Mouse (Mus musculus): Measurements from ENCODE around the gene Pax6. TPM values are rescaled to one million over a fixed set of nuclear protein-coding genes. Genes with fewer than 3 reads are reported as not detected.

The Pax6 gene
- total and polyA plus RNA-seq, 3 experiments = 37.9 to 117 (median 71.0) TPM

DNA sequence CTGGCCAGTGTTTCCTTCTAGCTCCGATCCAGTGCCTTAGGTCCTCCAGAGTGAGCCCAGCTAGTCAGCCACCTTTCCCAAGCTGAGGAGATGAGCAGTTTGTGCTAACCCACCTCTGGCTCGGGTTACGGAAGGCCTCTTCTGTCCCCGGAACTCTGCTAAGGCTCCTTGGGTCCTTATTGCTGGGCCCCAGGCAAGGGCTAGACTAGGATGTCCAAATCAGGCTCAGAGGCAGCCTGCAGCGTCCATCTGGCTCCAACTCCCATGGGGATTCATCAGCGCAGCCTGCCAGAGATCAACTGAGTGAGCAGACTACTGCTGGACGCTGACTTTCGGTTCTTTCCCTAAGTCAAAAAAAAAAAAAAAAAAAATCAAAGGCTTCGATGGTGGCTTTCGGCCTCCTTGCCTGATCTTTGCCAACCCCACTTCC, 4.9 kb downstream of the Pax6 start:
- Histone ChIP-seq H3K9me3 (replicated peaks) (no peaks in the 10 kb centered on the region), H3K4me1 (ENCODE audit: insufficient read depth, low read depth, low read length) (peaks cover 47% of the 10 kb centered on the region), H3K4me3 (ENCODE audit: low read depth, low read length) (peak overlapping the region; percentile 84), H3K27me3 (ENCODE audit: insufficient read depth, low read length) (peaks cover 53% of the 10 kb centered on the region), H3K36me3 (replicated peaks) (no peaks in the 10 kb centered on the region)
- TF ChIP-seq GATA1 (IDR thresholded peaks at IDR 0.05; ENCODE audit: borderline replicate concordance, low read length) (no peak), CTCF (IDR thresholded peaks at IDR 0.05; ENCODE audit: low read depth, low read length) (no peak), POLR2AphosphoS5 (IDR thresholded peaks at IDR 0.05; ENCODE audit: insufficient replicate concordance, low read depth, low read length) (no peak), GATA2 (IDR thresholded peaks at IDR 0.05; ENCODE audit: borderline replicate concordance, low read depth, low read length) (no peak), TAL1 (conservative IDR thresholded peaks at IDR 0.05; ENCODE audit: low read depth, low read length) (no peak)
- DNase-seq (ENCODE audit: low spot score) = no peak
- no peak for ATAC-seq (ENCODE audit: extremely low read depth, insufficient number of reproducible peaks, low FRiP score, poor library complexity, severe bottlenecking)

- ATAC-seq (ENCODE audit: extremely low read depth, insufficient number of reproducible peaks, low FRiP score, poor library complexity, severe bottlenecking) (no peak), DNase-seq (ENCODE audit: low spot score) (peak; percentile 62)
- H3K27me3 ChIP-seq (ENCODE audit: insufficient read depth, low read length) = peaks cover 46% of the 10 kb centered on the region
- no peaks in the 10 kb centered on the region for H3K9me3 ChIP-seq (replicated peaks)
- peaks cover 47% of the 10 kb centered on the region for H3K4me1 ChIP-seq (ENCODE audit: insufficient read depth, low read depth, low read length)
- TF ChIP-seq CTCF (IDR thresholded peaks at IDR 0.05; ENCODE audit: low read depth, low read length) (no peak), GATA2 (IDR thresholded peaks at IDR 0.05; ENCODE audit: borderline replicate concordance, low read depth, low read length) (no peak), POLR2AphosphoS5 (IDR thresholded peaks at IDR 0.05; ENCODE audit: insufficient replicate concordance, low read depth, low read length) (no peak), GATA1 (IDR thresholded peaks at IDR 0.05; ENCODE audit: borderline replicate concordance, low read length) (no peak), TAL1 (conservative IDR thresholded peaks at IDR 0.05; ENCODE audit: low read depth, low read length) (no peak)
- H3K36me3 ChIP-seq (replicated peaks) = peaks cover 1% of the 10 kb centered on the region
- peak overlapping the region; percentile 84 for H3K4me3 ChIP-seq (ENCODE audit: low read depth, low read length)
Measured at GRCm38 (mm10) chr2:105674061-105674874, 5.6 kb downstream of the Pax6 start.

DNA sequence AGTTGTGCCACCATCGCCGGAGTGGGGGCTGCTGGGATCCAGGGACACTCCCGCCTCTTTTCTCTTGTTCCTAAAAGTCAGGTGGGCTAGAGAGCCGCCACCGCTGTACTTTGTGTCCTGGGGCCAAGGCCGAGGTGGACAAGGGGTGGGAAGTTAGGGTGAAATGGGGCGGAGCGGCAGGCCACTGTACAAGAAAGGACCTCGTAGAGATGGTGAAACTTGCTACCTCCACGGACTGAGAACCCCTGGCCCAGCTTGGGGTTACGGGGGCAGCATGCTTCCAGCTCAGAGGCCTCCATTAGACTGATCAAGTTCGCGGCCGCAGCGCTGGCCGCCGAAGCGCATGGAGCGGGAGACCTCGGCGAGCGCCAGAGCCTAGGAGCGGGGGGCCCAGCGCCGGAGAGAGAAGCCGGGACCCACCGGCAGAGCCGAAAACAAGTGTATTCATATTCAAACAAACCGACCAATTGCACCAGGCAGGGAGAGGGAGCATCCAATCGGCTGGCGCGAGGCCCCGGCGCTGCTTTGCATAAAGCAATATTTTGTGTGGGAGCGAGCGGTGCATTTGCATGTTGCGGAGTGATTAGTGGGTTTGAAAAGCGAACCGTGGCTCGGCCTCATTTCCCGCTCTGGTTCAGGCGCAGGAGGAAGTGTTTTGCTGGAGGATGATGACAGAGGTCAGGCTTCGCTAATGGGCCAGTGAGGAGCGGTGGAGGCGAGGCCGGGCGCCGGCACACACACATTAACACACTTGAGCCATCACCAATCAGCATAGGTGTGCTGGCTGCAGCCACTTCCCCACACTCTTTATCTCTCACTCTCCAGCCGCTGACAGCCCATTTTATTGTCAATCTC, 6.4 kb downstream of the Pax6 start:
- H3K4me3 ChIP-seq (ENCODE audit: low read depth, low read length) = peak overlapping the region; percentile 84
- H3K4me1 ChIP-seq (ENCODE audit: insufficient read depth, low read depth, low read length) = peaks cover 49% of the 10 kb centered on the region
- peak; percentile 68; the same call in 1 of the 2 replicates for TF ChIP-seq TAL1 (conservative IDR thresholded peaks at IDR 0.05; ENCODE audit: low read depth, low read length)
- TF ChIP-seq POLR2AphosphoS5 (IDR thresholded peaks at IDR 0.05; ENCODE audit: insufficient replicate concordance, low read depth, low read length) = no peak
- no peak for TF ChIP-seq GATA1 (IDR thresholded peaks at IDR 0.05; ENCODE audit: borderline replicate concordance, low read length)
- TF ChIP-seq CTCF (IDR thresholded peaks at IDR 0.05; ENCODE audit: low read depth, low read length) = no peak
- DNase-seq (ENCODE audit: low spot score) (peak; percentile 98), ATAC-seq (ENCODE audit: extremely low read depth, insufficient number of reproducible peaks, low FRiP score, poor library complexity, severe bottlenecking) (peak; percentile 82)
- peaks cover 8% of the 10 kb centered on the region for H3K36me3 ChIP-seq (replicated peaks)
- H3K9me3 ChIP-seq (replicated peaks) = no peaks in the 10 kb centered on the region
- peaks cover 38% of the 10 kb centered on the region for H3K27me3 ChIP-seq (ENCODE audit: insufficient read depth, low read length)

DNA sequence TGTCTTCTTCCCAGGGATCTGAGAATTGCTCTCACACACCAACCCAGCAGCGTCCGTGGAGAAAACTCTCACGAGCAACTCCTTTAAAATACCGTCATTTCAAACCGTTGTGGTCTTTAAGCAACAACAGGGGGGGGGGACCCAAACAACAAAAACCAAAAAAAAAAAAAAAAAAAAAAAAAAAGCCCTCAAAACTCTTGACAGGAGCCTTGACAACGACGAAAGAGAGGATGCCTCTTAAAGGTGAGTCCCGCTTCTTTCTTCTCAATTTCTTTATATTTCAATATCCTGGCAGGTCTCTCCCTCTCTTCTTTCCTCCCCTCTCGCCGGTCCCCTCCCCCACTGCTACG, 7.0 kb downstream of the Pax6 start:
- TF ChIP-seq TAL1 (conservative IDR thresholded peaks at IDR 0.05; ENCODE audit: low read depth, low read length) (no peak), POLR2AphosphoS5 (IDR thresholded peaks at IDR 0.05; ENCODE audit: insufficient replicate concordance, low read depth, low read length) (no peak), GATA2 (IDR thresholded peaks at IDR 0.05; ENCODE audit: borderline replicate concordance, low read depth, low read length) (no peak), GATA1 (IDR thresholded peaks at IDR 0.05; ENCODE audit: borderline replicate concordance, low read length) (no peak), CTCF (IDR thresholded peaks at IDR 0.05; ENCODE audit: low read depth, low read length) (no peak)
- H3K27me3 ChIP-seq (ENCODE audit: insufficient read depth, low read length) = peaks cover 32% of the 10 kb centered on the region
- peaks cover 13% of the 10 kb centered on the region for H3K36me3 ChIP-seq (replicated peaks)
- H3K4me3 ChIP-seq (ENCODE audit: low read depth, low read length) = peak overlapping the region; percentile 84
- H3K9me3 ChIP-seq (replicated peaks) = no peaks in the 10 kb centered on the region
- DNase-seq (ENCODE audit: low spot score) (no peak), ATAC-seq (ENCODE audit: extremely low read depth, insufficient number of reproducible peaks, low FRiP score, poor library complexity, severe bottlenecking) (no peak)
- H3K4me1 ChIP-seq (ENCODE audit: insufficient read depth, low read depth, low read length) = peaks cover 54% of the 10 kb centered on the region

- Histone ChIP-seq H3K4me1 (ENCODE audit: insufficient read depth, low read depth, low read length) (peaks cover 59% of the 10 kb centered on the region), H3K4me3 (ENCODE audit: low read depth, low read length) (peak overlapping the region; percentile 84), H3K27me3 (ENCODE audit: insufficient read depth, low read length) (peaks cover 27% of the 10 kb centered on the region), H3K36me3 (replicated peaks) (peaks cover 19% of the 10 kb centered on the region), H3K9me3 (replicated peaks) (no peaks in the 10 kb centered on the region)
- DNase-seq (ENCODE audit: low spot score) (no peak), ATAC-seq (ENCODE audit: extremely low read depth, insufficient number of reproducible peaks, low FRiP score, poor library complexity, severe bottlenecking) (no peak)
- TF ChIP-seq GATA2 (IDR thresholded peaks at IDR 0.05; ENCODE audit: borderline replicate concordance, low read depth, low read length) = no peak
- no peak for TF ChIP-seq TAL1 (conservative IDR thresholded peaks at IDR 0.05; ENCODE audit: low read depth, low read length)
- TF ChIP-seq POLR2AphosphoS5 (IDR thresholded peaks at IDR 0.05; ENCODE audit: insufficient replicate concordance, low read depth, low read length) = no peak
- TF ChIP-seq GATA1 (IDR thresholded peaks at IDR 0.05; ENCODE audit: borderline replicate concordance, low read length) = no peak
- TF ChIP-seq CTCF (IDR thresholded peaks at IDR 0.05; ENCODE audit: low read depth, low read length) = no peak
Measured at GRCm38 (mm10) chr2:105676080-105676908, 7.6 kb downstream of the Pax6 start.

Measured in G1E (cell line).